Mouse (Mus musculus) CH12.LX (cell line): ENCODE data around the gene Gstt2. TPM values are rescaled to one million over a fixed set of nuclear protein-coding genes. Genes with fewer than 3 reads are reported as not detected.
A peak's percentile ranks its signal among the peaks of the same experiment; 100 is the strongest.

Experiments
- DNase-seq: peaks from one replicate; pipeline ENCODE4 v3.0.0-alpha.2; 2013; ENCODE audit errors: extremely low read depth
- H3K27ac ChIP-seq: 2 replicates; pipeline ENCODE4 v1.5.1; 2012; ENCODE audit warnings: low read depth, mild to moderate bottlenecking, control low read depth, moderate library complexity; ENCODE audit not compliant: insufficient read depth
- H3K27me3 ChIP-seq: replicated peaks from 2 replicates; pipeline ENCODE3; 2012; ENCODE audit warnings: inconsistent platforms
- H3K36me3 ChIP-seq, 2 experiments: replicated peaks in 1 of 2; 2 replicates each; pipeline versions ENCODE3 to v1.6.1; 2012; ENCODE audit warnings: inconsistent platforms in 1 of 2, low read length in 1 of 2, mild to moderate bottlenecking in 1 of 2, mixed read lengths in 1 of 2, moderate library complexity in 1 of 2; ENCODE audit not compliant: control insufficient read depth in 1 of 2, insufficient read depth in 1 of 2
- H3K4me1 ChIP-seq, 2 experiments: 2 replicates each; pipeline ENCODE4 v1.6.1; 2012; ENCODE audit warnings: inconsistent platforms in 1 of 2, moderate library complexity in 1 of 2; ENCODE audit not compliant: insufficient read depth in 2 of 2, control insufficient read depth in 1 of 2
- H3K4me2 ChIP-seq: 2 replicates; pipeline ENCODE4 v1.6.1; 2012; ENCODE audit warnings: low read depth, mild to moderate bottlenecking, control low read depth; ENCODE audit not compliant: poor library complexity, insufficient read depth, severe bottlenecking
- H3K4me3 ChIP-seq, 3 experiments: fragments of 150-350 bp in 1 of 3; sonication (generic) in 1 of 3; replicated peaks in 1 of 3; 2 replicates each; pipeline versions ENCODE3 to v1.5.1; 2011 to 2012; ENCODE audit warnings: low read depth in 2 of 3, low read length in 2 of 3, mild to moderate bottlenecking in 2 of 3, moderate library complexity in 2 of 3, control low read depth in 1 of 3, improper control_type of control experiment in 1 of 3, inconsistent platforms in 1 of 3, mixed read lengths in 1 of 3; ENCODE audit not compliant: poor library complexity in 1 of 3
- H3K79me2 ChIP-seq: replicated peaks from 2 replicates; pipeline ENCODE4 v1.6.1; 2012; ENCODE audit warnings: mild to moderate bottlenecking, moderate library complexity; ENCODE audit not compliant: control insufficient read depth, poor library complexity, insufficient read depth, severe bottlenecking; ENCODE audit errors: extremely low read depth
- H3K9ac ChIP-seq: 2 replicates; pipeline ENCODE4 v1.6.1; 2012; ENCODE audit warnings: low read depth, mild to moderate bottlenecking, control low read depth, moderate library complexity; ENCODE audit not compliant: insufficient read depth
- H3K9me3 ChIP-seq: replicated peaks from 2 replicates; pipeline ENCODE3; 2012; ENCODE audit warnings: low read length, inconsistent platforms, mixed read lengths
- BHLHE40 ChIP-seq: IDR thresholded peaks from 2 replicates; pipeline ENCODE4 v1.6.1; 2011; ENCODE audit warnings: mild to moderate bottlenecking, low read depth, low read length, improper control_type of control experiment
- CHD1 ChIP-seq: IDR thresholded peaks from 2 replicates; pipeline ENCODE4 v1.6.1; 2012; ENCODE audit warnings: low read depth, low read length, improper control_type of control experiment, inconsistent platforms
- CTCF ChIP-seq, 2 experiments: IDR thresholded peaks in 1 of 2; conservative IDR thresholded peaks in 1 of 2; 2 replicates each; pipeline ENCODE4 v1.5.1; 2011 to 2012; ENCODE audit warnings: low read depth in 2 of 2, low read length in 2 of 2, improper control_type of control experiment in 1 of 2, inconsistent platforms in 1 of 2, mild to moderate bottlenecking in 1 of 2, moderate library complexity in 1 of 2
- ELF1 ChIP-seq: IDR thresholded peaks from 2 replicates; pipeline ENCODE4 v1.6.1; 2014; ENCODE audit warnings: low read depth, mild to moderate bottlenecking, inconsistent platforms, low read length, improper control_type of control experiment
- ETS1 ChIP-seq: conservative IDR thresholded peaks from 2 replicates; pipeline ENCODE4 v1.6.1; 2012; ENCODE audit warnings: low read depth, mild to moderate bottlenecking, inconsistent platforms, low read length, improper control_type of control experiment, moderate library complexity
- JUN ChIP-seq: IDR thresholded peaks from 2 replicates; pipeline ENCODE4 v1.6.1; 2011; ENCODE audit warnings: low read depth, mild to moderate bottlenecking, low read length, improper control_type of control experiment, moderate library complexity; ENCODE audit not compliant: insufficient read depth
- MEF2A ChIP-seq: IDR thresholded peaks from 2 replicates; pipeline ENCODE4 v1.6.1; 2014; ENCODE audit warnings: low read depth, mild to moderate bottlenecking, inconsistent platforms, low read length, improper control_type of control experiment, borderline replicate concordance
- MXI1 ChIP-seq: IDR thresholded peaks from 2 replicates; pipeline ENCODE4 v1.6.1; 2011; ENCODE audit warnings: mild to moderate bottlenecking, low read depth, low read length, improper control_type of control experiment
- MYC ChIP-seq: IDR thresholded peaks from 2 replicates; pipeline ENCODE4 v1.6.1; 2011; ENCODE audit warnings: low read depth, mild to moderate bottlenecking, improper control_type of control experiment, low read length
- NELFE ChIP-seq: IDR thresholded peaks from 2 replicates; pipeline ENCODE4 v1.6.1; 2011; ENCODE audit warnings: low read depth, low read length, improper control_type of control experiment
- PAX5 ChIP-seq: IDR thresholded peaks from 2 replicates; pipeline ENCODE4 v1.6.1; 2012; ENCODE audit warnings: low read length, inconsistent platforms, mixed read lengths
- POLR2A ChIP-seq: IDR thresholded peaks from 2 replicates; pipeline ENCODE4 v1.6.1; 2011; ENCODE audit warnings: low read depth, mild to moderate bottlenecking, improper control_type of control experiment, low read length
- POLR2AphosphoS2 ChIP-seq: IDR thresholded peaks from 2 replicates; pipeline ENCODE4 v1.6.1; 2011; ENCODE audit warnings: low read depth, low read length, improper control_type of control experiment
- SIN3A ChIP-seq: IDR thresholded peaks from 2 replicates; pipeline ENCODE4 v1.6.1; 2012; ENCODE audit warnings: low read length, improper control_type of control experiment, inconsistent platforms
- ZC3H11A ChIP-seq: IDR thresholded peaks from 2 replicates; pipeline ENCODE4 v1.6.1; 2012; ENCODE audit warnings: low read depth, mild to moderate bottlenecking, inconsistent platforms, low read length, improper control_type of control experiment
- dilution Hi-C: fragments of 300-500 bp; cut with MboI; formaldehyde crosslinking; loops from 2 replicates; pipeline ENCODE4 v1.14.3; 2020; ENCODE audit warnings: low sequenced_read_pairs; ENCODE audit not compliant: extremely low pct_unique_long_range_greater_than_20kb, extremely low pct_ligation_motif_present
- in situ Hi-C: fragments of 300-500 bp; cut with MboI; formaldehyde crosslinking; loops from 3 replicates; pipeline ENCODE4 v1.14.3; 2019; ENCODE audit warnings: low sequenced_read_pairs, low pct_ligation_motif_present, low pct_unique_long_range_greater_than_20kb, mixed read lengths
- polyA plus RNA-seq: library from polyadenylated mRNA; unstranded; fragments of >175 nt; gene quantifications from 2 replicates; pipeline ENCODE4 v1.2.1, GENCODE M21; 2012; ENCODE audit warnings: low read depth; ENCODE audit not compliant: insufficient read length
- total RNA-seq, 2 experiments: library from RNA; depleted of rRNA; stranded (reverse); fragments of 300-350 nt in 1 of 2; fragments of >200 nt in 1 of 2; gene quantifications; 2 replicates each; pipeline ENCODE4 v1.2.3; 2012 to 2014

Gene Gstt2
- total and polyA plus RNA-seq, 3 experiments, result 126 to 253 (median 197) TPM

GRCm38 (mm10) chr10:75818641-75819040, 18.6 kb downstream of the Gstt2 start:
- peaks cover 0 to 1% of the 10 kb centered on the region in 2 experiments for H3K36me3 ChIP-seq
- no peaks in the 10 kb centered on the region for H3K79me2 ChIP-seq
- H3K4me1 ChIP-seq, result peaks cover 0 to 11% of the 10 kb centered on the region in 2 experiments; a peak in 2 of 4 replicates
- no peak overlapping the region for H3K9ac ChIP-seq
- dilution Hi-C loops (no loop called here), in situ Hi-C loops (no loop called here)
- H3K27ac ChIP-seq, result no peak overlapping the region
- no peak overlapping the region for H3K4me2 ChIP-seq
- H3K27me3 ChIP-seq, result no peaks in the 10 kb centered on the region
- no peak for DNase-seq
- H3K9me3 ChIP-seq, result peaks cover 20% of the 10 kb centered on the region
- TF ChIP-seq CTCF (conservative IDR thresholded peaks at IDR 0.05 in 1 of 2, IDR thresholded peaks at IDR 0.05 in 1 of 2; ENCODE audit: low read depth in 2 of 2, low read length in 2 of 2) (peak in 1 of 2 experiments; percentile 32; a peak in 1 of 4 replicates), MEF2A (no peak)
- no peak overlapping the region for H3K4me3 ChIP-seq

GRCm38 (mm10) chr10:75804217-75804616, 33.0 kb downstream of the Gstt2 start:
- Histone ChIP-seq H3K27ac (no peak overlapping the region), H3K79me2 (no peaks in the 10 kb centered on the region), H3K9ac (no peak overlapping the region), H3K27me3 (no peaks in the 10 kb centered on the region), H3K4me3 (no peak overlapping the region), H3K4me1 (peaks cover 0 to 5% of the 10 kb centered on the region in 2 experiments; a peak in 2 of 4 replicates), H3K9me3 (peaks cover 7% of the 10 kb centered on the region), H3K4me2 (no peak overlapping the region), H3K36me3 (no peaks in the 10 kb centered on the region)
- TF ChIP-seq ELF1 (no peak), POLR2AphosphoS2 (no peak), PAX5 (no peak), CHD1 (no peak), BHLHE40 (no peak), NELFE (no peak), ETS1 (no peak), SIN3A (no peak), JUN (no peak), ZC3H11A (no peak)
- no peak for DNase-seq
- in situ Hi-C loops (no loop called here), dilution Hi-C loops (no loop called here)

GRCm38 (mm10) chr10:75798176-75798696, 39.0 kb downstream of the Gstt2 start, which contains the start of gene Gstt1:
Gene Gstt1, minus strand, starts transcription at chr10:75798584.
- H3K79me2 ChIP-seq, result peaks cover 2% of the 10 kb centered on the region; the same call in 1 of the 2 replicates
- TF ChIP-seq MYC (no peak), POLR2A (peak; percentile 33; the same call in 1 of the 2 replicates), MXI1 (0 out of 2 replicates have a peak, but pooled peaks have one; percentile 27)
- TF ChIP-seq, all 38 proteins: peak for 2
- no peak for DNase-seq
- Histone ChIP-seq H3K9ac (peak within 1 kb of the TSS; percentile 45), H3K27ac (peak within 1 kb of the TSS; percentile 24; the same call in 1 of the 2 replicates), H3K9me3 (no peaks in the 10 kb centered on the region), H3K4me2 (peak within 1 kb of the TSS; percentile 83), H3K36me3 (no peaks in the 10 kb centered on the region), H3K4me3 (peak within 1 kb of the TSS in 2 of 3 experiments; percentile 26 to 54), H3K4me1 (peaks cover 7 to 22% of the 10 kb centered on the region in 2 experiments), H3K27me3 (no peaks in the 10 kb centered on the region)
- in situ Hi-C loops, result no loop called here
- dilution Hi-C loops, result no loop called here
